Mouse (Mus musculus) testis, adult 2 months (tissue): ENCODE data around the gene Hnrnpl.

Experiments
- CTCF ChIP-seq: fragments of 200-500 bp; IDR thresholded peaks from 2 replicates; pipeline ENCODE4 v1.5.1; 2012; ENCODE audit warnings: low read depth, mild to moderate bottlenecking, inconsistent platforms, low read length, moderate library complexity; ENCODE audit not compliant: control insufficient read depth, insufficient read depth, insufficient replicate concordance
- POLR2A ChIP-seq: fragments of 200-500 bp; IDR thresholded peaks from 2 replicates; pipeline ENCODE4 v1.6.1; 2012; ENCODE audit warnings: low read depth, mild to moderate bottlenecking, inconsistent platforms, low read length, moderate library complexity; ENCODE audit not compliant: control insufficient read depth

- TF ChIP-seq POLR2A (no peak), CTCF (no peak)
Measured at GRCm38 (mm10) chr7:28812436-28812835, 4.1 kb downstream of the Hnrnpl start.
